ENCODE assay signal across 7 mouse cellular contexts in the genomic region with DNA sequence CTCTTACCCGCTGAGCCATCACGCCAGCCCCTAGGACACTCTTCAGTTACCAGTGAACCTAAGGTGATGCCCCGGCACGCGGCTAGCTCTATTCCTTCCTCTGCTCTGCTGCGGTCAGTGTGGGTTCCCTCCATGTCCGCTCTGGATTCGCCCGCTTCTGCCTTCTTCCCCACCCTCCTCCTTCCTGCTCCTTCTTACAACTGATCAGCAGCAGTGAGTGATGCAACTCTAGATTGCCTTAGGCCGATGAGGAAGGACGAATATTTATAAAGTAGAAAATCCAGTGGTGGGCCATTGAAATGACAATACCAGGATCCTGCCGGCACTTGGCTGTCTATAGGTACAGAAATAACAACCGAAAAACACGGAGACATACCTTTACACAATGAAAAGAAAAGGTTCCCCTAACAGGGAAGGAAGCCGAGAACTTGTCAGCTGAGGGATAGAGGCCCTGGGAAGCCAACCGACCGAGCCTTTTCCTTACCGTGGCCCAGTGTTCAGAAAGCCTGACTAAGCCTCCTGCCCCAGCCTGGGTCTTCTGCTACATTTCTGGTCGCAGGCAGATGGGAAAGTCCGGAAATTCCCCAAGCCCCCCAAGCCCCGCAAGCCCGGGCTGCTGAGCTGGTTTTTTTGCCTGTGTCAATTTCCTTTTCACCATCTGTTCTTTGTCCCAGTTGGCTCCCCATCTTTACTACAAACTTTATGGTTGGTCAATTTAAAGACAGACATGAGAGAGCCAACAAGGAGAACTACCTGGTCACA. TPM values are rescaled to one million over a fixed set of nuclear protein-coding genes. Genes with fewer than 3 reads are reported as not detected.
DNase-seq lines count a peak whose midpoint lies in the region; ATAC-seq and TF ChIP-seq lines count a peak whose summit lies in the region.

No protein-coding gene starts in this region.

- DNase-seq in CD4-positive, CD25-positive, alpha-beta regulatory T cell, adult 2 months (ENCODE audit: low read depth, low spot score), result peak; percentile 60
- peak; percentile 59 for DNase-seq in T-cell, adult 2 months (ENCODE audit: low spot score)
- DNase-seq in liver, adult 2 months (ENCODE audit: extremely low read depth, low read depth, low spot score), result peak; percentile 11
- DNase-seq in layer of hippocampus, postnatal 25 days (ENCODE audit: extremely low spot score in 1 of 2, low spot score in 1 of 2), result no peak

- no peaks in the 10 kb centered on the region for H3K9me3 ChIP-seq in heart, embryonic 16.5 days (replicated peaks; ENCODE audit: control insufficient read depth, low read length)
- H3K9me3 ChIP-seq in neural tube, embryonic 13.5 days, result no peaks in the 10 kb centered on the region

- no peaks in the 10 kb centered on the region for H3K27me3 ChIP-seq in heart, embryonic 16.5 days (ENCODE audit: control insufficient read depth, insufficient read depth, low read length)
- H3K27me3 ChIP-seq in liver, adult 2 months (ENCODE audit: control insufficient read depth, insufficient read depth, low read length), result no peaks in the 10 kb centered on the region
- no peaks in the 10 kb centered on the region for H3K27me3 ChIP-seq in neural tube, embryonic 13.5 days

- TF ChIP-seq POLR2A in liver, adult 2 months (IDR thresholded peaks at IDR 0.05; ENCODE audit: extremely low read depth, insufficient read depth, low read length), result no peak

- H3K36me3 ChIP-seq in heart, embryonic 16.5 days (ENCODE audit: control insufficient read depth, insufficient read depth), result no peaks in the 10 kb centered on the region
- H3K36me3 ChIP-seq in liver, adult 2 months (ENCODE audit: control insufficient read depth, insufficient read depth, low read length), result no peaks in the 10 kb centered on the region
- H3K36me3 ChIP-seq in neural tube, embryonic 13.5 days, result no peaks in the 10 kb centered on the region

- WGBS in heart, embryonic 16.5 days, result 61% methylated on average over 22 of the region's 22 CpGs
- WGBS in liver, adult 2 months, result 65% methylated on average over 22 of the region's 22 CpGs
- 72% methylated on average over 22 of the region's 22 CpGs for WGBS in neural tube, embryonic 13.5 days

- H3K9ac ChIP-seq in heart, embryonic 16.5 days (ENCODE audit: low read length), result peak overlapping the region; percentile 73
- peak overlapping the region; percentile 46 for H3K9ac ChIP-seq in liver, adult 2 months (ENCODE audit: low read depth, low read length)
- peak overlapping the region; percentile 44; the same call in 1 of the 2 replicates for H3K9ac ChIP-seq in neural tube, embryonic 13.5 days

- H3K4me3 ChIP-seq in heart, embryonic 16.5 days (ENCODE audit: low read length), result peak overlapping the region; percentile 54
- H3K4me3 ChIP-seq in liver, adult 2 months (ENCODE audit: insufficient read depth, low read depth, low read length), result peak overlapping the region; percentile 53
- H3K4me3 ChIP-seq in neural tube, embryonic 13.5 days, result peak overlapping the region; percentile 20; the same call in 1 of the 2 replicates

- H3K27ac ChIP-seq in heart, embryonic 16.5 days (ENCODE audit: low read length), result peak overlapping the region; percentile 87
- H3K27ac ChIP-seq in liver, adult 2 months (replicated peaks; ENCODE audit: insufficient read depth, low read depth, low read length), result peak overlapping the region; percentile 36
- H3K27ac ChIP-seq in neural tube, embryonic 13.5 days (replicated peaks), result peak overlapping the region; percentile 72

- ATAC-seq in heart, embryonic 16.5 days (replicated peaks; ENCODE audit: extremely low read depth, insufficient read depth, low FRiP score), result no peak
- ATAC-seq in neural tube, embryonic 13.5 days (ENCODE audit: low read depth), result no peak
- no peak for ATAC-seq in cerebellum, adult (ENCODE audit: insufficient number of reproducible peaks, low FRiP score, low TSS enrichment)

- H3K79me2 ChIP-seq in liver, adult 2 months (ENCODE audit: control insufficient read depth, insufficient read depth, low read length), result no peaks in the 10 kb centered on the region

- H3K4me2 ChIP-seq in heart, embryonic 16.5 days (ENCODE audit: low read depth, low read length), result peak overlapping the region; percentile 84
- H3K4me2 ChIP-seq in neural tube, embryonic 13.5 days, result peak overlapping the region; percentile 45

- peaks cover 19% of the 10 kb centered on the region for H3K4me1 ChIP-seq in heart, embryonic 16.5 days (ENCODE audit: control insufficient read depth, insufficient read depth, low read length)
- 0 out of 2 replicates have a peak, but pooled peaks cover 3% of the 10 kb centered on the region for H3K4me1 ChIP-seq in liver, adult 2 months (ENCODE audit: control insufficient read depth, insufficient read depth, low read length)
- peaks cover 22% of the 10 kb centered on the region for H3K4me1 ChIP-seq in neural tube, embryonic 13.5 days (replicated peaks)

- TF ChIP-seq CTCF in liver, adult 2 months (IDR thresholded peaks at IDR 0.05; ENCODE audit: low read depth, low read length), result no peak

RNA-seq across cellular contexts. Expression of a gene that starts 27.7 kb away (rescaled TPM):
- 11.7 and 12.5 TPM in 2 replicates for polyA plus RNA-seq in heart, embryonic 16.5 days (2015; fragmentation: Nextera tagmentation; extraction: Ambion mirVana)
- total RNA-seq in liver, adult 2 months (2014; rRNA removed), result 19.6 and 24.8 TPM in 2 replicates
- polyA plus RNA-seq in liver, adult 2 months (2012; rRNA removed), result 10.3 and 11.6 TPM in 2 replicates
- 13.5 and 14.2 TPM in 2 replicates for polyA plus RNA-seq in neural tube, embryonic 13.5 days (2015; fragmentation: Nextera tagmentation; extraction: Ambion mirVana)
- total RNA-seq in layer of hippocampus, postnatal 25 days (2021), result 10 to 100 TPM; 48.9 to 51.6 TPM

Comparison
In these comparisons a context has a peak if more than half of its experiments do, and no peak if none do; other contexts are left out.
1. DNase-seq: peak in CD4-positive, CD25-positive, alpha-beta regulatory T cell, adult 2 months (single experiment), T-cell, adult 2 months (single experiment) and liver, adult 2 months (single experiment); none in layer of hippocampus, postnatal 25 days (0 of 2).
2. H3K27ac ChIP-seq: peak in every context shown above with its lines; median percentile 87 in heart, embryonic 16.5 days; 72 in neural tube, embryonic 13.5 days; 36 in liver, adult 2 months.
3. Peak in every context shown above with its lines, with median percentiles within 50 percentile points of each other: H3K4me3 ChIP-seq and H3K9ac ChIP-seq.